Mouse (Mus musculus): ENCODE results near the gene Ambra1. TPM values are rescaled to one million over a fixed set of nuclear protein-coding genes. Genes with fewer than 3 reads are reported as not detected.

Ambra1 gene
- total RNA-seq, 4 experiments from 2014 or later: 36.3 to 52.7 (median 40.8) TPM

DNA sequence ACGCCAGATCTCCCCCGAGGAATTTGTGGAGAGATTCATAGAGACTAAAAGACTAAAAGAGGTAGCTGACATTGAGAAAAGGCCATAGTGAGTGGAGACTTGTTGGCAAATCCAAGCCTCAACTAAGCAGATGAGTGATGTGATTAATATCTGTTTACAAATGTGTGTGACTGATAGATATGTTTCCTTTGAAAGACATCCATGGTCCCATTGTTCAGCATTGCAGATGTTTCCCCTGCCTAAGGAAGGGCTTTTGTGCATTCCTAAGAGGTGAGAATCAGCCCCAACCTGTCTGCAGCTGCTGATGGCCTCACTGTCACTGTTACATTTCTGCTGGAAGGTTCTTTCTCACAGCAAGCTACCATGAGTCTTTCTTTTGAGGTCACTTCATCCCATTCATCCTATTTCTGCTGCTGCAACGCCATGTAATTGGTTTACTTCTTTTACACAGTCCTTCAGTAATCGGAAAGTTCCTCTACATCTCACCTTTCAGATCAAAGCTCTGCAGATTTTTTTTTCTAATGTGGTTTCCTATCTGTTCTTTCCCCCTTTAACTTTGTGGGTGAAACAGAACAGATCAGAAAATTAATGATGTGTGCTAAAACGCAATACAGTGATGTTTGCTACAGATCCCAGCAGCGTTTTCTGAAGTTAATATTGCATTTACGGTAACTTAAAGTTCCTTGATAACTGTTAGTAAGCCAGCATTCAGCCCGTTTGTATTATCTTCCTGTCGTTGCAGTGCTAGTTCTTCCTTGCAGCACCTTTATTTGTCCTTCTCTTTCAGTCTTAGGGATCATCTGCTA lies 146.3 kb downstream of the Ambra1 start:
- no peak for DNase-seq

DNA sequence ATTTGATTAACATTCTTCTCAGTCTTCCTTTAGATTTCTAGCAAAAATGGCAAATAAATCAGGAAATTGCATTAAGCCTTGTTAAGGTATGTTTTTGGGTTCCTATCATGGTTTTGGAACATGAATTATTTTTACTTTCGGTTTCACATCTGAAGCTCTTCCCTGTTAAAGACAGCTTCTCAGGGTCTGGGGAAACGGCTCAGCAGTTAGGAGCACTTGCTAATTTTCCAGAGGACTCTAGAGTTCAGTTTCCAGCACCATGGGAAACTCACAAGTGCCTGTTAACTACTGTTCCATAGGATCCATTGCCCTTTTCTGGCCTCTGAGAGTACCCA lies 146.8 kb downstream of the Ambra1 start:
- DNase-seq: no peak

DNA sequence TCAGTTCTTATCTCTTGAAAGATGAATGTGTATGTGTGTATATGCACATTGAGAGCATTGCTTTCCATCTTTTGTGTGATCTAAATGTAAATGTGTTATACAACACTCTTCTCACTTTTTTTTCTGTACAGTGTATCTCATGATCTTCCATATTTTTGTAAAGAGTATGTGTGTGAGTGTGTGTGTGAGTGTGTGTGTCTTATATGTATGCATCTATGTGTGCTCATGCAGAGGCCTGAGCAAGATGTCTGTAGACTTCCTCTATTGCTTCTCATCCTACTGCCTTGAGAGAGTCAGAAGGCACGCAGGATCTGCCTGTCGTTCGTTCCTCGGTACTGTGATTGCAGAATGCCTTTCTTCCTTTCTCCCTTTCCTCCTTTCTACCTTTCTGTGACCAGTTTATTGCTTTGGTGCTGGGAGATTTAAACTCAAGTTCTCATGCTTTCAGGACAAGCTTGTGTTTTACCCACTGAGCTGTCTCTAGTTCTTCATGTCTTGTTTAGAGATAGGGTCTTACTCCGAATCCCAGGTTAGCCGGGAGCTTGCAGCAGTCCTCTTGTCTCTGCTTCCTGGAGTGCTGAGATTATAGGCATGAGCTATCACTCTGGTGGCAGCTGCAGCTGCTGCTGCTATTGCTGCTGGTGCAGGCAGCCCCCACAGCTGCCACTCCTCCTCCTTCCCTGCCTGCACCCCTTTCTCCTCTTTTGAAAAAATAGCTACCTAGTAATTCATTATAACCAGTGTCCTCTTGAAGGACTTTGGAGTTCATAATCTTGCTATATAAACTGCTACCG lies 148.7 kb downstream of the Ambra1 start:
- DNase-seq: no peak

DNA sequence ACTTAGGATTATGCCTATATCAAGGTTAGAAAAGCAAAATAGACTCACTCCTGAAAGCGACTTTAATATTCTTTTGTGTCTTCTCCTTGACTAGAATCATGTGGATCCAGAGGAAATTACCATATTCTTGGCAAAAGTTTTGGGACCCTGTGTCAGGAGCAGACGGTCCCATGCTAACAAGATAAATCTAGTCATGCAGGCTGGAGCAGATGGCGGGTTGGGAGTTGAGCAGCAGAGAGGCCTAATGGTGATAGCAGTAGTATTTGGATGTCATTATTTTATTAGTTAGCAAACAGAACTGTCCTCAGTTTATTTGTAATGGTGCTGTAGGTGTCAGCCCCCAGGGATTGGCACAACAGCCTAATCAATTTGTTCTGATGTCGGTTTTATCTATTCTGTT lies 154.0 kb downstream of the Ambra1 start:
- no peak for DNase-seq

DNA sequence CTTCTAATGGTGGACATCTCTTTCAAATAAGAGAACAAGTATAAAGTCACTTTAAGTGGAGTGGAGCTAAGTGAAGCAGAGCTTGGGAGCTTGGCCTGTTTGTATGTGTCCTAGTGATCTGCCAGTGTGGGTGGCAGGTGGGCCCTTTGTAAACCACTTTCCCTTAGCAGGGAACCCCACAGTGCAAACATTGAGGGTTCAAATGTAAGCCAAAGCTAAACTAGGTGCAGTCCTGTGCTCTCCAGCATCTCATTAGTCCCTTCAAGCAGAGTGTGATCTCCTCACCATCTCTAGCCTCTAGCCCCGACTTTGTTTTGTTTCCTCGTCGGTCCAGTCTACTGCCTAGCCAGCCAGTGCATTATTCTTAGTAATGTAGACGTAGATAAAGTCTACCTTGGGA lies 154.7 kb downstream of the Ambra1 start:
- DNase-seq: no peak

DNA sequence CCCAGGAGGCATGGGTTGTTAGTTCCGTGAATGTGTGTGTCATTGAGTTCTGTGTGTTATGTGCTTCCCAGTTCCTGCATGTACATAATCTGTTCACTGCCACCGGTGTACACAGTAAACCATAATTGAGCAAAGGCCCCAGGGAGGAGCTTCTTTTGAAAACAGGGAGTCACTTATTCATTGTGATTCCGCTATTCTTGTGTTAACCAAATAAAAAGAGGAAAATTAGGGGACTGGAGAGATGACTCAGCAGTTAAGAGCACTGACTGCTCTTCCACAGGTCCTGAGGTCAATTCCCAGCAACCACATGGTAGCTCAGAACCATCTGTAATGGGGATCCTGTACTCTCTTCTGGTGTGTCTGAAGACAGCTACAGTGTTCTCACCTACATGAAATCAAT lies 164.8 kb downstream of the Ambra1 start:
- no peak for DNase-seq

DNA sequence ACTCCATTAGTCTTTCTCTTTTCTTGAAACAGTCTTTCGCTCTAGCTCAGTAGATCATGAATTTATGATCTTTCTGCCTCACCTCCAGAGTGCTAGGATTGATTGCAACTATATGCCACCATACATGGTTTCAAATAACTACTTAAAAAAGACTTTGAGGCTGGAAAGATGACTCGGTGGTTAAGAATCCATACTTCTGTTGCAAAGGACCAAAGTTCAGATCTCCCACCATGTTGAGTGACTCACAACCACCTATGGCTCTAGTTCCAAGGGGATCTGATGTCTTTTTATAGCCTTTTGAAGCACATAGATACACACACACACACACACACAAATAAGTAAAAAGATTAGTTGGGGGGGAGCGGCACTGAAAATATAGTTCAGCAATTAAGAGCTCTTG lies 165.5 kb downstream of the Ambra1 start:
- DNase-seq: no peak

DNA sequence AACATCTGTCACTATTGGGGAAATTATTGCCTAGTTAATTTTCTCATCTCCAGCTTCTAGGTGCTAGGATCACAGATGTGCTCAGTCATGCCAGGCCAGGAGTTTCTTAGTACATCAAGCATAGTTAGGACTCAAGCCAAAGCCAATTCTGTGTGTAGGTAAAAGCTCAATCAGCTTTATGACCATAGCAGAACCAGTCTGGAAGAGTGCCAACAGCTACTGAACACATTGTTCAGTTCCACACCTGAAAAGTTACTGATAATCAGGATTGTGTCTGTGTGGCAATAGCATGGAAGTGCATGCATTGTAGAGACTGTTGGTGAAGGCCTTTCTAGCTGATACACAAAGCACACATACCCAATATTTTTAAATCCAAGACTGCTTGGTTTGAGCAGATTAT lies 168.0 kb downstream of the Ambra1 start:
- no peak for DNase-seq

DNA sequence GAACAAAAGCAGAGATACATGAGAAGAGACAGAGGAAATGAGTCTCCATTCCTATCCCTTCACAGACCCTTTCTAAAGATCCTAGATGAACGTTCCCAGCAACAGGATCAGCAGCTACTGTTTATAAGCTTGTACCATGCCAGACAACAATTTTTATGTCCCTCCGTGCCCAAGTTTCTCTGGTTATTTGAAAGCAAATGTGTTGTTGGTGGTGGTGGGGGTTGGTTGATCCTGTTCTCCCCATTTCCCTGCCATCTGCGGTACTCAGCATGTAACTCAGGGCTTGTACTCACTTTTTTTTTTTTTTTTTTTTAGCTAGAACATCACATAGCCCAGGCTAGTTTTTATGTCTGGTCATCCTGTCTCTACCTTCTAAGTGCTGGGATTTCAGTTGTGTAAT lies 169.2 kb downstream of the Ambra1 start:
- no peak for DNase-seq

DNA sequence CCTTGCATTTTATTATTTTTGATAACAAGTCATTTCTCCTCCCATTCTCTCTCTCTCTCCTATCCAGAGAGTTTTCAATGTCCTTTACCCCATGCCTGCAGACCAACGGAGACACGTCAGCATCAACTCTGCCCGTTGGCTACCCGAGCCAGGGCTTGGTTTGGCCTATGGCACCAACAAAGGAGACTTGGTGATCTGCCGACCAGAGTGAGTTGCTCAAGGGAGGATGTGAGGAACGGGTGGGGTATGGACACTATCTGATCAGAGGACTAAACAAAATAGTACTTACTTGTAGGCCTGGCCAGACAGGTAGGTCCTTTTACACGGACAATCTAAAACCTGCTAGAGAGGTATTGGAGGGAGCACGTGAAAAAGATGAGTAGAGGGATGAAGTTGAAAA lies 170.5 kb downstream of the Ambra1 start:
- DNase-seq: no peak

DNA sequence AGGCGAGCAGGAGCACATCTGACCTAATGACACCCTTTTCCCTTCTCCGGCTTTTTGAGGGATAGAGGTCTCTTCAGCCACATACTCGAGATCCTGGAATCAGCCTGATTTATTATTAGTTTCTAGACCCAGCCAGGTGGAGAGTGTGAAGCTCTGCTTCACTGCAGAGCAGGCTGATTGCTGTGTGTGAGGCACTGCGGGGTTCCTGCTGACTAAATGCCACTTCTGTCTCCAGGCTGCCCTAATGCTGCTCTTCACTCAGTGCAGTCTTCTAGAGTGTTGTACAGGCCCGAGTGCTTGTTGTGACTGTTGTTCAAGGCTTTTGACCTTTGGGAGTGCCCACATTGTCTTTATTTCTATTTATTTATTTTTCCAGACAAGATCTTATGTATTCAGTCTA lies 172.4 kb downstream of the Ambra1 start:
- no peak for DNase-seq

DNA sequence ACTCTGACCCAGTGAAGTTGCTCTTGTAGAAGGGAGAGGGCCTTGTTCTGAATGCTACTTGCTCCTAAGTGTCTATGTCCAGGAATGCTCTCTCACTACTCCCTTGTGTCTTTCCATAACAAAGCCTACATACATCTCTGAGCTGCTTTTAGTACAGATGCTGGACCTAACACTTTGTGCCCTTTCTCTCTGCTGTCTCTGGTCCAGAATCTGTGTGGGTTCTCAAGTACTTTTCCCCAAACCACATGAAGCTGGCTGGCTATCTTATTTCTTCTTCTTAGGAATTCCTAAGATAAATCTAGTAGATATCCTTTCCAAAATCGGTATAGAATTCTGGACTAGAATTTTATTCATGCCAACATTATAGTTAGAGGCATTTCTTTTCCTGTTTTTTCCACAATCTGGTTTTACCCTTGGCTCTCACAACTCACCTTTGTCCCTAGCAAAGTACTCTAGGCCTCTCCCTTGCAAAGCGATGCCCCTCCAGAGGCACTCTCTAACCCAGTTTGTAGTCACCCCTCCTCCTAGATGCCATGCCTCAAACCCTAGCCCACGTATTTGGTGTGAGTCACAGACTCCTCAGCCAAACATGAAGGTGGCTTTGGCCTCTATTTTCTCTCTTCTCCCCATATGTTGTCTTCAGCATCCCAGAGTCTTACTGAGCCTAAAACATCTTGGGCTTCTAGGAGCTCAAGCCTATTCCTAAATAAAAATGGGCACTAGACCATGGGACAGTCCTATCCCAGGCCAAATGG lies 173.4 kb downstream of the Ambra1 start:
- DNase-seq: no peak

DNA sequence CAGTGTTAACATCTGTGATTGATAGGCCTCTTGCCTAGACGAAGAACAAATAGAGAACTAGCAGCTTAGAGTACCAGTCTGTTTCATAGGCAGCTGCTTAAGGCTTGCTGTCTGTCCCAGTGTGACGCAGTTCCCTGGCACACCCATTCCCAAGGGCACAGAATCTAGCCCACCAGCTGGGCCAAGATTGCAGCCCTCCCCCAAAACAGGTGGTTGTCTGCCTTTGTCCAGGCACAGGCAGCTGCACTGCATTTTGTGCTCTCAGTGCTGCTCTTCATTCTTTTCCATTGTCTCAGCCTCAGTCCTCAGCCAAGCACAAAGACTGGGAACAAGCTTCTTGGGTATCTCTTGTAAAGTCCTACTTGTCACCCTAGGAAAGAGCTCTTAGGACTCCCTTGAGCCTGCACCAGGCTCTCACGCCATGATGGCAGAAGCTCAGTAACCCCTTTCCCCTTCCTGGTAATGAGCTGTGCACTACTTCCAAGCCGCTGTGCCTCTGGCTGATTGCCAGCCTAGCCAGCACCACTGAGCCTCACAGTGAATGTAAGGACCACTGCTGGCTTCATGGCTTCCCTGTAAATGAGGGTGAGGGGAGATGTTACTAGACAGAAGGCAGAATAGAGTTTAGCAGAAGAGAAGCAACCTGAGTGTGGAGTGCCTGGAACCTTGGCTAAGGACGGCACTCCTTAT lies 174.8 kb downstream of the Ambra1 start:
- no peak for DNase-seq

DNA sequence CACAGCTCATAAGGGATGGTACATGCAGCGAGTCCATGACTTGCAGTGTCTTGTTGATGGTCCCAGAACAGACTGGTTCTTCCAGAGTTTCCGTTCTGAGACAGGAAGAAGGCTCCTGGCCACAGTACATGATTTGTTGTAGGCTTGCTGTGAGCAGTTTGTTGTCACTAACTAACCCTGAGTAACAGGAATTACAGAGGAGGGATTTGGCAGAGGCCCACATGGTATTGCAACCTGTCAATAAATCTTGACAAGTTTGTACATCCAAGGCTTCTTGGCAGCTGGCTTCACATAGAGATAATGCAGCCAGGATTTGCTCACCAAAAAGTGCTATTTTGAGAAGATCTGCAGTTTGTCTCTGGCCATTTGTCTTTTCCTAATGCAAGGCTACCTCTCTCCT lies 176.2 kb downstream of the Ambra1 start:
- DNase-seq: peak; percentile 61

DNA sequence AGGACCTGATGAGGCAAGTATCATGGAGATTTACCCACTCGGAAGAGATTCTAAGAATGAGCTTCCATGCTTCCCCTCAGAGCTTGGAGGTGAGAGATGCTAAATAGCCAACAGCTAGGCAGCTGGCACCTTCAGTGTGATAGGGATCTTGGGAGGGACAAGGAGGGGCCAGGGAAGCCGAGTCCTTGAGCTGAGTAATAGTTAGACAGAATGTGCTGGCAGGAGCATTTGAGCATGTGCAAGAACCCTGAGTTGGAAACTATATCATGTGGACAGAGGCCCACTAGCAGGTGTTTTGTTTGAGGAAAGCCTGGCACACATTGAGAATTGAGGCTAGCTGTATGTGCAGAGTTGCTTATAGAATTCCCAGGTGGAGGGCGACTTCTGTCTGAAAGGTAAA lies 182.7 kb downstream of the Ambra1 start:
- no peak for DNase-seq

DNA sequence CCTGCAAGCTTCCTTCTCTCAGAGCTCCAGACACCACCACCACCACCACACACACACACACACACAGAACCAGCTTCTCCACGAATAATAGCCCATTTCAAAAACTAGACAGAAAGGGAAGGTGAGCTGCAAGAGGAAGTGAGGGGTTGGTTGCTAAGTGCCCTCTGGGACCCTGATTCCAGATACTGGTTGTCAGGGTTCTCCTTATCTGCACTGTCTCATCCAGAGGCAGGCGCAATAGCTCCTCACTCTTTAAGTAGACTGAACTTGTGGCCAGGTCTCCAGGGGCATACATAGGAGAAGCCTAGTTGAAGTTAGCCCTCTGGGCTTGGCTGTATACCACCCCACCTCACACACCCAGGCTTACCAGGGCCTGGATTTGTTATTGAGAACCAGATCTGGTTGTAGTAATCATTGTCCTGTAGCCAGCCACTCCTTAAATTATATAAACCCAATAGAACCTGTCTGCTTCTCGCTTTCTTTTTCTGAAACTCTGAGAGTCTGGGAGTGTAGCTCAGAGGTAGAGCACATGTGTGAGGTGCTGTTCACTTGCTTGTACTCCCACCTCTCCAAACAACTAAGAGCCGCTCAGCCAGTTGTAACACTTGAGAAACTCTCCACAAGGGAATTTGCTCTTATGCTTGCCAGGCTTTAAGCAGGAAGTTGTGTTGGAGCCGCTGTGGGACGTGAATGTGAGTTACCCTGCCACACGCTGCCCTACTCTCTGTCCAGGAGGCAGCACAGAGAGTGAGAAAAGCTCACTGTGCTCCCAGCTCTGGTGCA lies 183.6 kb downstream of the Ambra1 start:
- no peak for DNase-seq

DNA sequence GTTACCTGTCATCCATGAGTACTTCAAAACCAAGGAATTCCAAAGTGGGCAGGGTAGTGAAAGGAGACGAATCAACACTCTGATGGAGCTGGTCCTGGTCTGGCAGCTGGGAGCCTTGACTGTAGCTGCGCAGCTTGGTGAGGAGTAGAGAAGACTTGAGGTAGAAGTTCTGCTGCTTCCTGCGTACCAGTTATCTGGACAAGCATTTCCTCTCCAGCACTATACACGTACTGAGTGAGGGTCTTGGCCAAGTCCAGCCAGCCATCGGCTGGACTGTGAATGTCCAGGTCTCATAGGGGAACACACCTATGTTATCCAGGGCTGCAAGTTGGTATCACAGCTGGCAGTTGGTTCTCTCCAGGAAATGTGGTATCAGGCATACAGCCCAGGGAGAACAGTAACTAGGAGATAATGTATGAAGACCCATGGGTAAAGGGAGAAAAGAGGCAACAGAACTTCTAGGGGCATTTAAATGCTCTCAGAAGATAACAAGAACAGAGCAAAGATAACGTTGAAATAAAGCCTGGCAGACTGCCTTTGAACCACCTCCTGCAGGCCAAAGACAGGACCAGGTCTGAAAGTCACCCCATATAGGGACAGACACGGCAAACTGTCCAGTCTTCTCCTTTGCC lies 186.5 kb downstream of the Ambra1 start:
- DNase-seq: no peak

DNA sequence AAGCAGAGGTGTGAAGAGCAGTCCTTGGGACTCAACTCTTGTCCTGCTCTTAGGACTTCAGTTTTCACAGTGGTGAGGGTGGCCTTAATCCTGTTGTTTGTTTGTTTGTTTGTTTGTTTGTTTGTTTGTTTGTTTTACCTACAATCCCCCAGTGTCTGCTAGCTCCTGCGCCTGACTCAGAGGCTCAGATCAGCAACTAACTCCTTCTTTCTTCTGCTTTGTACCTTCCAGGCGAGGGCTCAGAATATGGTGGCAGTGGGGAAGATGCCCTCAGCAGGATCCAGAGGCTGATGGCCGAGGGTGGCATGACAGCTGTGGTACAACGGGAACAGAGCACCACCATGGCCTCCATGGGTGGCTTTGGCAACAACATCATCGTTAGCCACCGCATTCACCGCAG lies 187.2 kb downstream of the Ambra1 start:
- no peak for DNase-seq

DNA sequence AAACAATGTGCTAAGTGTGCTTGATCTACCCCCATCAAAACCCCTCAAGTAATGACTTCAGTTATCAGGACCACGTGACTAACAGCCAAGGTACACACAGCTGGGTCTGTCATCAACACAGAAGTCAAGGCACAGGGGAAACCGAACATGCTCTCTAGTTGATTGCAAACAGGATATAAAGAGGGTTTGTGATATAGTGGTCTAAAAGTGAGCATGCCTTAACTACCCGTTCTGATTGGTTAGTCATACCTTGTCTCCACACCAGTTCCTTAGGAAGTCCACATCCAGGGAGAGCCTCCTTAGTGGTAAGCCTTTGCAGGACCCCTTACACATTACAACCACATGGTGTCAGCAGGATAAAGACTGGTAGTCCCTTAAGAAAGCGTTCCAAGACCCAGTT lies 190.2 kb downstream of the Ambra1 start:
- DNase-seq: no peak

DNA sequence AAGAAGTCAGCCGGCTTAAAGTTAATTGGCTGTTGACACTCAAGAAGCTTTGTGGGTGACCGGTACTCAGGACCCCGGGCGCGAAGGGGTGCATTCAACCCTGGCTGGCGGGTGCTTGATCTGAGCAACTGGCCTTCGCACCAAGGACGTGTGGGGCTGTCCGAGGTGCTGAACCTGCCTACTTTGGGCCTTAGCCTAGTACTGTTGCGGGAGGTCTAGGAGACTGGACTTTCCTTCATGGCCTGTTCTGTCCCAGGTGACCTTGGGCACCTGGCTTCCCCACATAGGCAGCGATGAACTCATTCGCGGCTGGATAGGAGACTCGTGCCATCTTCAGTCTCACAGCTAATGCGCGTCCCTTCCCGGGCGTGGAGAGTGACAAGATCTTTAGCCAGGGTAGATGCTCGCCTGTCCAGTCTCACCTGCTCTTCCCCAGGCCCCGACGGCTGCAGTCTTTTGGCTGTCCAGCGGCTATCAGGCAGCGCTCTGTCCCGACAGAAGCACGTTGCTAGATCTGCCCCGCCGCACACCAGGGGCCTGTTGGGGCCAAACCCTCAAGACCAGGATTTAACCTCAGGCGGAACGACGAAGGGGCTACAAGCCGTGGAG lies 191.4 kb downstream of the Ambra1 start:
- DNase-seq: peak; percentile 73
